Mouse (Mus musculus) kidney, postnatal 36 days (tissue): ENCODE results near the gene Uso1.

ENCODE experiments used
- DNase-seq, 2 experiments: peaks; one replicate each; pipeline ENCODE4 v3.0.0; 2021 to 2022; ENCODE audit warnings: mixed read lengths in 2 of 2

Gene Uso1

GRCm38 (mm10) chr5:92137239-92138046, at the start of gene Uso1:
Gene Uso1 (plus strand): TSS chr5:92137938.
- DNase-seq = peak; percentile 99 to 100

DNA sequence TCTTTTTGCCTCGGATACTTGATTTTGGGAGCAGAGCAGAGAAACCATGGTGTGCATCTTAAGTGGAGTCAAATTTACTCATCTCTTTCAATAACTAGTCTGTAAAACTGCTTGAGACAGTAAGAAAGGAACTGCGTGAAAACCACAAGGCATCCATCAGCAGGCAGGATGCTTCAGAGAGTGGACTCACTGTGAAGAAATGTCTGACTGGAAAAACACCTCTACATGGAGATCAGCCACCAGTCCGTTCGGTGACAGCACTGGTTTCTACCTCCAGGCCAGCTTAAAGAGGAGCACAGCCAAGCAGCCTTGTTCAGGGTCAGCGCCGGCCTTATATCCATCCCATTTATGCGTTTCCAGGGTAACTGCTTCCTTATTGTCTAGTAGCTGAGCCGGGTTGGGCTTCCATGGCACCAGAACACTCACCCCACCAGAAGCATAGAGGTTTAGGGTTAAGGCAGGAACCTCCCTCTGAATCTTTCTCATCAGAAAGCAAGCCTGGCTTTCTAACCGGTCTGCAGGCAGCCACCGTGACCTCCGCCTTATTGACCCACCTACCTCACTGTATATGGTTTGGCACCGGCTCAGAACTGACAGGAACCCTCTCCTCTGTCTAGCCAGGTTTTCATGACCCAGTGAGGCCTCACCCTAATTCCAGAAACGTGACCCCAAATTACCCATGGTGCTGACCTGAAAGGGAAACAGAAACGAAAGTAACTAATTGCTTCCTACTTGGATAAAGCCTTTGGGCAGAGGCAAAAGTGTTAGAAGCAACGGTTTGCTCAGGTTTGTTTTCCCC, 44.3 kb upstream of the Uso1 start:
- peak in 1 of 2 experiments; percentile 19 for DNase-seq

DNA sequence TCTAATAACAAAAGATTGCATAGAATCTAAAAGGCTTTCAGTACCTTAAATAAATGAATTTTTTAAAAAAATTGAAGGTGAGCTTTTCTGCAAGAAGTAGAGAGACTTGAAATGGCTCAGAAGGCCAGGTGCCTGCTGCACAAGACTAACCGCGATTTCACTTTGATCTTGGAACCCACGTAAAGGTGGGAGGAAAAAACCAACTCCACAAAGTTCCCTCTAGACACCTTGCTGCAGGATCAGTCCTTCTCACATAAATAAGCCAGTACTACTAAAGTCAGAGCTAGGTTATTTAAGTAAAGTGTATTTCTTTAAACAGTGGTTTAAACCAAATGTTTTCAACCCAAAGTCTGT, 43.7 kb upstream of the Uso1 start:
- no peak for DNase-seq

- no peak for DNase-seq
Measured at GRCm38 (mm10) chr5:92096786-92097185, 41.0 kb upstream of the Uso1 start.

- no peak for DNase-seq
Measured at GRCm38 (mm10) chr5:92097779-92098178, 40.0 kb upstream of the Uso1 start.

DNA sequence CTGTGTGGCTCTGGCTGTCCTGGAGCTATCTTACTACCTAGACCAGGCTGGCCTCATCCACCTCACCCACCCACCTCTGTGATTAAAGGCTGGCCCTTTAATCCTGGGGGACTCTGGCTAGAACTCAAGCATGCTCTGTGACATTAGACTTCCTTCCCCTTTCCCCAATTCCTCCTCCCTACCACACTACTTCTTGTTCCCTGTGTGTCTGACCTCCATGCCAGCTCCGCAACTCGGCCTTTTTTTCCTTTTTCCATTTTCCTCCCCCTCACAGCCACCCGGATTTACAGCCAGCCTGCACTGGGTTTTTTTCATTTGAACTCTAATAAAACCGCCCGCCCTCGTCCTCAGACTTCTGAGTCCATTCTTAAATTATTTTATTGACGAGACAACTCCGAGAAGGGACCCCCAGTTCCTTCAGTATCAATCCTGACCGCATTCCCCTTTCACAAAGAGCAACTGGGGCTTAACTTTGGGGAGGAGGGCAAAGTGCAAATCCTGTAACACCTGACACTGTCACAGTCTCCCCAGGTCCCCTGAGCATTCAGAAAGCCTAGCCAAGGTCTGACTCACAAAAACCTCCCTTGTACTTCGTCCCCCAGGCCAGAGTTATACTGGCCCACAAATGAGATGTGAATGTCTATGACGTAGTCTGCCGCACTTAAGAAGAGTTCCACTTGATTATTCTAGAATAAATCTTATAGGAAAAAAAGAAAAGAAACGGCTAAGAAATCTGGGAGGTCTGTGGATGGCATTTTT, 39.2 kb upstream of the Uso1 start:
- DNase-seq = peak; percentile 55 to 61

DNA sequence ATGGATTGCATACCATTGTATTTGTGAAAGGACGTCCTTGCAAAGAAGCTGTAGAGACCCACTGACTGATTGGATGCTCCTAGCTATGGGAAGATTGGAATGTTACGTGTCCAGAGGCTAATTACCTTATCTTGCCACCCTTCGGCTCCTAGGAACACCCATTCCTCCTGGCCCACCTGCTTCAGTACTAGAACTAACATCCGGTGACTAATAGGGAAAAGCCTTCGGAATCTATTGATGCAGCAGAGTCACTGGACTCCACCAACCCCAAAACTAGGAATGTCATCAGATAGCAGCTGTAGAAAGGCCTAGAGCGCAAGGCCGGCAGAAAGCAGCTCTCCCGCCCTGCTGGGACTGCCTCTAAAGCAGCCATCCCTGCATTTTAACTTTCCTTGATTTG, 36.1 kb upstream of the Uso1 start:
- DNase-seq = no peak

GRCm38 (mm10) chr5:92103062-92103461, 34.7 kb upstream of the Uso1 start:
- no peak for DNase-seq

DNA sequence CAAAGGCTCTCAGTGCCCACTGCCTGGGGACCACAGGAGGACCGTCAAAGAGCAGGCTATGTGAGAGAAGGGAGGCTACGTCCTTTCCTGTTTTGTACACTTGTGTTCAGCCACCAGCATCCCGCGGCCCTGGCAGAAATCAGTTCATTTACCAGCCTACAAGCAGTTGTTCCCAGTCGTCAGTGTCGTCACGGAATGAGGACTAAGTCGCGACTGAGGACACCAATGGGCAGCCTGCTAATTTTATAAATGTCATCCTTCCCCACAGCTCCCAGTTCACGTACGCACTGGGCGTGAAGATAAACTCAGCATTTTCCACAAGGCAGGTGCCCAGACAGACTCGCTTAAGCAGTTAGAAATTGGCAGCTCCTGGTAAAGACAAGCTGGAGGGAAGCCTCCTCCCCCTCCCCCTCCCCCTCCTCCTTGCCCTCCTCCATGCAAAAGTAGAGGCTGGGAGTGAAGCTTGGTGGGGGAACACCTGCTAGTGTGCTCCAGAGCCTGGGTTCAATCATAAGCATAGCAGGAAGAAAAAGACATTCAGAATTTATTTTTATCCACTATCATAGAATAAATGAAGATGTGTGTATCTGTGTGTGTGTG, 33.8 kb upstream of the Uso1 start:
- no peak for DNase-seq

DNA sequence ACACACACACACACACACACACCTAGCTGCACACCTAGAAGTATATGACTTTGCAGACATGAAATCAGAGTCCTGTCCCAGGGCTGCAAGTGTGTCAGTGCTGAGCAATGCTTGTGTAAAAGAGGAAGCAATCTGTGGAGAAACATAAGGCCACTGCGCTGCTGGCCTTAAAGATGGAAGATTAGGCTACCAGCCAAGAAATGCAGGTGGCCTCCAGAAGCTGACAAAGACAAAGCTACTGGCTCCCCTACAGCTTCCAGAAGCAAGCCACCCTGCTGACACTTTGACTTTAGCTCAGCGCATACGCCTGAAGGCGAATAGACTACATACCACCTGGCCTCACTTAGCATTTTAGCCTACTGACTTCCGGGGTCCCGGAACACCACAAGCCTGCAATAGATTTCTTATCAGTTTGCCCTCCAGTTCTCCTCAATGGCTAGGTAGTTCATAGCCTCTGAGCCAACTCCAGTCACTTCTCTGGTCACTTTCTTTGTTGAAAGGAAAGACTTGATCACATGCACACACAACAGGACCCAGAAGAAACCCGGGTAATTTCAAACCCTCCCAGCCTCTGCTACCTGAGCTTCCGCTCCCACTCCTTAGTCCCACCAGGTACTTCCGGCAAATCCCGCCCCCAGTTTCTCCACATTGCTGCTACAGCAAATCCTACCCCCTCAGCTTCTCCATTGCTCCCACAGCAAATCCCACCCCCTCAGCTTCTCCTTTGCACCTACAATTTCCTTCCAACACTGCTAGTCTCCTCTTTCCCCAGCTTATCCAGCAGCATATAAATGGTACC, 31.2 kb upstream of the Uso1 start:
- DNase-seq = no peak

DNA sequence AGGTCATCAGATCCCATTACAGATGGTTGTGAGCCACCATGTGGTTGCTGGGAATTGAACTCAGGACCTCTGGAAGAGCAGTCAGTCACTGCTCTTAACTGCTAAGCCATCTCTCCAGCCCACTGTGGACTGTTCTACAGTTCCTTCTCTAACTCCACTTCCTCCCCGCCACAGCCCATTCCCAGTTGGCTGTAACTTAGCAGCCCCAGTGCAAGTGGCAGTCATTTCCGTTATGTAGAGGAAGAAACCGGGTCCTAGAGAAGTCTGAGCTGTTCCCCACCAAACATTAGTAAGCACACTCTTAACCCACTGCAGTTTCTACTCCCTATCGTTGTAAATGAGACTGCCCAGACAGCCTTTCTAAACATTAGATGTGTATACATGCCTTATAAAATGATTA, 30.5 kb upstream of the Uso1 start:
- DNase-seq = no peak

DNA sequence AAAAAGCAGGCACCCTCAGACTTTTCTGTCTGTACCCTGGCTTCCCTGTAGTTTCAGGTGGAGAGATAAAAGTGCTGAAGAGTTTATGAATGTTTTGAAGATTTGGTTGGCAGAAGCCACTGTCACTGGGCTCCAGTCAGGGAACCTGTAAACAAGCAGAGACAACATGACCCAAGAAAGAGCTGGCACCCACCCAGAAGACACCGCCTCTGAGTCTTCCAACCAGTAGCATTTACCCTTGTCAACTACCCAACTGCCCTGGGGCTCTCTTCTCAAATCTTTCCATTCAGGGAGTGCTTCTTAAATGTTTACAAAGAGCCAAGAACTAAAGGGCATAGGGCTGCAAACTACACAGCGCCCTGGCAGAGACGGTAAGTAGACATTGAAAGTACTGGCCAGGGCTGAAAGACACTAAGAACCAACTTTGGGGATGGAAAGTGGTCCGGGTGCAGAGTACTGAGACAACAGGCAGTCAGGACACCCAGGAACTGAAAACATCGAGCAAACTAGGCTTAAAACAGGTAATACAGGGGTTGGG, 26.9 kb upstream of the Uso1 start:
- peak; percentile 21 to 37 for DNase-seq

DNA sequence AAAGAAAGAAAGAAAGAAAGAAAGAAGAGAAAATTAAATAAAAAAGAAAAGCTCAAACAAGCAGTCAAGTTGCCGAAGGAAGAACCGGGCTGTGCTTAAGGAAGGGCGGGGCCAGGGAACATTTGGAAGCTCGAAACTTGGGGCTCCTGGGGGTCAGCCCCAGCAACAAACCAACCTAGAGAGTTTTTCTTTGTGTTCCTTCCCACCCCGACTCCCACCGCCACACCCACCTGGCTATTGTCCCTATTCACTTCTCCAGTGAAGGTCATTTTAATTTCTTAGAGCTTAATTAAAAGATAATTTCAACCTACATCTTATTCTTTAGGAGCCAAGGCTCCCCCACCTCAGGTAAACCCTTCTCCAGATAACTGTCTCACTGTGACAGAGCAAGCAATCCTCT, 25.6 kb upstream of the Uso1 start:
- DNase-seq = no peak

DNA sequence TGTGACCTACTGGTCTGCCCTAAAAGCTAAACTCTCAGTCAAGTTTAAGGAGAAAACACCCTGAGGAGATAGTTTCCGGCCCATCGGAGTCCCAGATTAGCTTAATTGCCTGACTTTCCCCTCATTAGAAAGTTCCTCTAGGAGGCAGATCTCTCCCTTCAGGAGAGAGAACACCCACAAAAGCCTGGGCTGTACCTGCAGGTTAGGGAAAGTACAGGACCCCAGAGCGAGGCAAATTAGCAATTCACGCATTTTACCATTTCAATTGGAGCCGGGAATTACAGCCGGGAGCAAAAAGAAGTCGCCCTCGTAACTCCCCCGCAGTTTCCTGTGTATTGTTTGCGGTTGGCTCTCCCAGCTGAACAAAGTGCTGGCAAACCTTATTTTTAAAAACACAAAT, 25.2 kb upstream of the Uso1 start:
- no peak for DNase-seq

GRCm38 (mm10) chr5:92113484-92113883, 24.3 kb upstream of the Uso1 start:
- no peak for DNase-seq

GRCm38 (mm10) chr5:92114223-92114622, 23.5 kb upstream of the Uso1 start:
- DNase-seq = no peak

GRCm38 (mm10) chr5:92114939-92115338, 22.8 kb upstream of the Uso1 start:
- no peak for DNase-seq

- peak; percentile 75 to 86 for DNase-seq
Measured at GRCm38 (mm10) chr5:92117823-92118403, 19.8 kb upstream of the Uso1 start.

- DNase-seq = no peak
Measured at GRCm38 (mm10) chr5:92121636-92122035, 16.1 kb upstream of the Uso1 start.

DNA sequence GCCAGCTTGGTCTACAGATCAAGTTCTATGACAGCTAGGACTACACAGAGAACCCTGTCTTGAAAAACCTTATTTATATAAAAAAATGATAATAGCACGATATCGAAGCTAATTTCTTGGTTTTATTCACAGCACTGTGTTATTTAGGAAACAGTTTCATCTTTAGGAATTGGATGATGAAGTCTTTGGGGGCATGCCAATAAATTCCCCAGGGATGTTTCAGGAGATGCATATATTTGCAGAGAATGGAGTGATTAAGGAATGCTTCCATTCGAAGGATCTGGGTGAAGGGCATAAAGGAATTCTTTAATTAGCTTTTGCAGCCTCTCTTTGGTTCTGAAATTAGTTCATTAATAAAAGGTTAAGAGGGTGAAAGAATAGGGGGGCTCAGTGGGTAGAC, 12.3 kb upstream of the Uso1 start:
- DNase-seq = no peak

- DNase-seq = no peak
Measured at GRCm38 (mm10) chr5:92127141-92127625, 10.6 kb upstream of the Uso1 start.
